Mouse (Mus musculus) kidney, postnatal 4 days (tissue): ENCODE measurements at regions not wholly inside any gene's neighbourhood (a gene's known extent, or its start where the extent isn't known, plus 50 kb on each side); places are given as distances from the start of the nearest gene placed in this dataset.
A peak's percentile ranks its signal among the peaks of the same experiment; 100 is the strongest.

Experiments
- DNase-seq, 2 experiments: peaks; one replicate each; pipeline ENCODE4 v3.0.0; 2021; ENCODE audit warnings: mixed read lengths in 2 of 2

DNA sequence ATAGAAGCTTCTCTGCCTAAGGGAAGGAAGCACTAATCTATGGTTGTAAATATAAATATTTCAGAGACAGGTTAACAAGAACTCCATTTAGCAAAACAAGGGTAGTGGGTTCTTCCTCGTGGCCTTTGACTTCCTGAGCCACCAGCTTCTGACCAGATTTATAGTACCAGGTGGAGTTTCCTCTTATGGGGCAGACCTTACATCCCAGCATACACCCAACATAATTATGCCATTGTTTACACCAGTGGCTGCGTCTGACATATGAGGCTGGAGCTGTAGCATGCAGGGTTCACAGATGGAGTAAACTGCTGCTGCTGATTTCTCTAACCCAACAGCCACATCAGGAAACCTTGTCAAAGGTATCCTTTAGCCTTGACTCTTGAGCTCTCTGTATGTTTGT, 75.5 kb downstream of the Trib2 start:
- DNase-seq = no peak

DNA sequence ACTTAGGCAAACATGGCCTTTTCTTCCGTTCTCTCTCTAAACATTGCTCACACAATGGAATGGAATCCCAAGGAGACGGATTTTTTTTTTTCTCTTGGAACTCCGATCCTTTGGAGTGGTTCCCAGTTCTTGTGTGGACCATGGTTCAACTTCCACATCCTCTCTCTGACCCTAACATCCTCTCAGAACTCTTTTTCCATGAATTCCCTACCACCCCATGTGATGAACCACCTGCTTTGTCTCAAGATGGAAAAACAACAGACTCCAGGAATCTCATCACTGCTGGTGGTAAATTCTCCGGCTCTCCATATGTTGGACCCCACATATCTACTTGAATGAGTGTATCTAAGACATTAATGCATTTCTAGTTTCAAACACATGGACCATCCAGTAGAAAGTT, 77.7 kb downstream of the Trib2 start:
- DNase-seq = no peak

DNA sequence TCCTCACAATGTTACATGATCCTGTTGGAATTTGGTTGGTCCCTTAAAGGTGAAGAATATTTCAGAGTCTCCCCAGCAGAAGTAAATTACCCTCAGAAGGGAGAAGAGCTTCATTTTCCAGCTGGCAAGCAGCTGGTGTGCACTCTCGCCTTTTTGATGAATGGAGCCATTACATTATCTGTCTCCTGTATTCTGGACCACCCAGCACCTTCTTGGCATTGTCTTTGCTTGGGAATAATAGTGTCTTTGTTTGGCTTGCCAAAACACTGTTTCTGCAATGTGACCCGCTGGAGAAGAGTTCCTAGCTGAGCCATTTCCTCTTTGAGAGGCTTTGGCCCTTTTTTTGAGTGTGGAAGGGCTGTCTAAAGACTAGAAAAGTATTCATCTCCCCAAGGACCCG, 85.5 kb downstream of the Trib2 start:
- DNase-seq = no peak

DNA sequence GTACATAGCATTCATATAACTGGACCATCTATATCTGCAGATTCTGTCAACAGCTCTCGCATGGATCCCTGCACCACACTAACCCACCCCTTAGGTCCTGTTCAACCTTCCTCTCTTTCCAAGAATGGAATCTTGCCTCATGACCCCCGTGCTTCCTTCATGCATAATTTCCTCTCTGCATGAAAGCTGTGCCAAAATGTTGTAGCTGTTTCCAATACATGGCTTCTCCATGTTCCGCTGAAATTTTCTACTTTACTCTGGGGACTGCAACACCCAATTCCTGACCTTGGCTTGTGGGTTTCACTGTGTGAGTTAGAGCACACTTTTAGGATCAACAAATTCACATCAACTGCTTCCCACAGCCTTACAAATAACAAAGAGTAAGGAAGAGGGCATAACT, 87.0 kb downstream of the Trib2 start:
- DNase-seq = no peak

DNA sequence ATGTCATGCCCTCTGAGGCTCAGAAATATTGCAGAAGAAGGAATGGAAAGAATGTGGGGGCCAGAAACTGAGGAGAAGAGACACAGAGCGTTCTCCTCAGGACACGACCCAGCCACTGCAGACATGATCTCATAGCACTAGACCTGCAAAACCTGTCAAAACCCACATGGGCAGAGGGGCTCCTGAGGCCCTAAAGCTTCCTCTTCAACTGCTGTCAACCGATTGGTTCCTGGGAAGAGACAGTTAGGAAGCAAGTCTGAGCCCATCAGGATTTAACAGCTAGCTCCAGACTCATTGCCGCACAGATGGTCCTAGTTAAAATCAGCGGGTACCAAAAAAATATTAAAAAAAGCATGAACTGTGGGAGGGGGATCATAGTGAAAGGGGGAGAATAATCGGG, 93.2 kb downstream of the Trib2 start:
- DNase-seq = no peak

DNA sequence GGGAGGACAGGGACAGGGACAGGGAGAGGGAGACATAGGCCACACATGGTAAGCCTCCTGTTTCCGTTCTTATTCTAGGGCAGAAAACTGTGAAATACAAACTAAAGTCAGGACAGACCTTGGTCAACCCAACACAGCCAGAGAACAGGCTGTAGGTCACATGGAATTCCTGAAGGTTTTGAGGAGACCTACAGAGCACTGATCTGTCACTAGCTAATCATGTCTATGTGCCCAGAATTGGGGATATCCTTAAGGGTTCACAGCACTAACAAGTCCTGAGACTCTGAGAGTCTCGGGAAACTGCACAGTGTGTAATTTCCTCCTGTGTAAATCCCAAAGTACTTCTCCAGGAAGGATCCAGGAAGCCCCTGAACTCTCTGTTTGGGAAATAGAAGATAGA, 94.6 kb downstream of the Trib2 start:
- DNase-seq = no peak

DNA sequence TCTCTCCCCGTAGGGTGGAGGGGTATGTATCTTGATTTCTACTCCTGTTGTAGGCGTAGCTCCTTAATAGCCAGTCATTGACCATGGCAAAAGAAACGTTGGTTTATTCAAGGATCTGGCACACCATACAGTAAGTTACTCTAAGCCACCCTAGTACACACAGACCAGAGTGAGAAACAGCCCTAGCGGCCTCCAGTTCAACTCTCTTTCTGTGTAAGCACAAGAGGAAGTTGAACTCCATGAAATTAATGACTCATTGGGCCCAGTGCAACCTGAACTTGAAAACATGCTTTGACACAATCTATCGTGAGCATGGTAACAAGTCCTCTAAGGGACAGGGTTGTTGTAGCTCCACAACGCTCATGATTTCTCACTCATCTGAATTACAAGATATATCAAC, 96.6 kb downstream of the Trib2 start:
- DNase-seq = no peak

DNA sequence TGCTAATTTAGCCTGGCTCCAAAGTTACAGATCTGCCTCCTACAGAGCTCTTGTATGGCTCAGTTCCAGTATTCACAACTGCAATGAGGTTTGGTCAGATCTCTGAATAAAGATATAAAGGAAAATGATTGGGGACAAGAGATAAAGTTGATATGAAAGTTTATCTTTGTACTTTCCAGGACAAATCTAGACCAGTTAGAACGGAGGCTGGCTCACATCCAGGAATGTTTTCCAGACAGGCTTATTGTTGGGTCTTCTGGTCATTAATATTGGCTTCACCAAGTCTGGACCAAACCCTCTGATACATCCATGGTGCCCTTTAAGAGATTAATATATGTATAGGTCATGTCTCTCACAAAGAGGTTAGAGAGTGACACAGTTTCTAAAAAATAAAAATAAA, 97.9 kb downstream of the Trib2 start:
- peak; percentile 53 to 57 for DNase-seq

DNA sequence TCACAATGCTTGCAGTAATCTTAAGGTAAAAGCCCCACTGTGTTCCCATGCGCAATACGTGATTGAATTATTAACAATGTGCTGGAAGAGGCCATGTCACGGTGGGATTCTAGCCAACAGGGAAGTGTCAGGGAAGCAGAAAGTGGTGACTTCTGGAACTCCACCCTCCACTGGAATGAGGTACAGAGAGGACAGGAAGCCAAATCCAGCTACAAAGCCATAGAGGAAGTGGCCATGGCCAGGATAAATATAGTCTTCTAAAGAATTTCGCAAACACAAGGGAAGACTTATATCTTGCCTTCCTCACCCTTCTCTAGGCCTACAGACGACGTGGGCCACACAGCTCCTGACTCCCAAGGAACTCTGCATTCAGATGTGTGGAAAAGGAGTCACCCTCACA, 98.7 kb downstream of the Trib2 start:
- peak; percentile 46 to 66 for DNase-seq

DNA sequence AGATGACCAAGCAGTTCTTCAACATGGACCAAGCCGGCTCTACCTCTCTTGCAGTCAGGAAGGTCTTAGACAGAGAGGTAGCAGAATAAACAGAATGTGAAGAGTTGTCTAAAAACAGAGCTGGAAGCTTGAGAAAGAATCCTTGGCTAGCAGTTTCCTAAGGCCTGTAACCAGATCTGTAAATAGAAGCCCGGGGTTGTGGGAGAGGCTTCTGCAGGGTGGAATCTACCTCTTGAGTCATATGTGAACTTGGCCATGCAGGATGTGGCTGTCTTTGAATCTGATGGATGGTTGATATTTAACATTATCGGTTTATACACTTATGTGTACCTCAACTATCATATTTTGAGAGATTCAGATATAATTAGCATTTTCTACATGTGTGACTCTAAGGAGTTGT, 99.4 kb downstream of the Trib2 start:
- no peak for DNase-seq

DNA sequence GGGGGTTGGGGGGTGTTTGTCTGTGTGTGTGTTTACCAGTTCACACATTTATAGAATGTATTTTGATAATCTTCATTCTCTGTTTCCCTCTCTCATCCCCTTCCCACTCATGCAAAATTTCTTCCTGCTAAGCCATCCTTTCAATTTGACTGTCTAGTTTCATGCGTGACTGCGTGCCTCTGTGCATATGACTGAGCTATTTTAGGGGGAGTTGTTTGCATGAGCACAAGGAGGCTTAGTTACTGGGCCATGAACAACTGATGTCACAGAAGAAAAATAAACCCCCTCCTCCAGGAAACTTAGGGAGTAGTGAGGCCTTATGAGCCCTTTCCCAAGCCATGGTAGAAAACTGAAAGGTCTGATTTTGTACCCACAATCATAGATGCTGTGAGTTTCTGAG, 103.1 kb downstream of the Trib2 start:
- no peak for DNase-seq

DNA sequence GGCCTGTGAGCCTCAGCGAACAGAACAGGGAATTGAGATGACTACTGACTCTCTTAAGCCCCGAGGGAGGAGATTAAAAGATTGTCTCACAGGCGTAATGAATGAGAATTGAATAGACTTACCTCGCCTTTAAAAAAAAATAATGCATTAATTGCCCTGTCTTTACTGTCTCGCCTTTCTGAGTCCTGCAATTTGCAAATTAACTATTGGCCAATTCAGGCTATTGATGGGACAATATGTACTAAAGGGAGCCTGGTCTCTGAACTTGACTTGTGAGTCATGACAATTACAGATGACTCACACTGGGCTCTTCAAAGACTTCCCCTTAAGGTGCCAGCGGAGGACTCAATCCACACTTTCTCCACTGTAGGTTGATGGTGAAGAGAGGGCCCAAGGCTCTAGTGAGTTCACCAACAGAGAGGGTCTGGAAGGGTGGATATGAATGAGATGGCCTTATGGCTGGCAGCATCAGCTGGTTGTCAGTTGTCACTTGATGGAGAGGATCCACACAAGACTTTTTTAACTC, 109.1 kb downstream of the Trib2 start:
- DNase-seq = no peak

DNA sequence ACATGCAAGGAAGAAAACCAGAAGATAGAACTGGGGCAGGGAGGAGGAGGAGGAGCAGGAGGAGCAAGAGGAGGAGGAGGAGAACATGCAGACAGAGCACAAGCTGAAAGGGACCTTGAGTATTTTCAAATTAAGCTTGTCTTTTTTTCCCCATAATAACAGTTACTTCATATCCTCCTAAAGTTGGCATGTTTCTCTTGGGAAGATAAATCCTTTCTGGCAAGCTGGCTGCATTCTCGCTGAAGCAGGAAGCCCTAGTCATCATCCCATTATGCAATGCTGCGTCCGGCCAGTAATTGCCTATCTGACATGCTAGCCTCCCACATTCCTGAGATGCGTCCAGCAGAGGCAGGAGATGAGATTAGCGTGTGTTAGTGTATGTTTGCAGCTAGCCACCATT, 112.3 kb downstream of the Trib2 start:
- DNase-seq = peak; percentile 74 to 85

DNA sequence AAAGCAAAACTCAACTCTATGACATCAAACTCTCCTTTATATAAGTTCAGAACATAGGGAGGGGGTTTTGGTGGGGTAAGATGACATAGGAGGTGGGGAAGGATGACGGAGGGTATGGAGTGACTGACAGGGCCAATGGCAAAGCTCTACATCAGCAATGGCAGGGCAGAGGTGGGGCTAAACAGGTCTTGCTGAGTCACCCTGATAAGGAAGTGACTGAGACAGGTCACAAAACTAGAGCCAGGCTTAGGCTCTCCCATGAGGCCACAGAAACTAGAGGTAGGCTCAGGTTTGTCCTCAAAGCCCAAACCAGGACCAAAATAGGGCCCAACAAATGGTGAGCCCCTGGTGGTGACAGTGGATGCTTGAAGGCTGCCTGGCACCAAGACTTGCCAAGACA, 114.6 kb downstream of the Trib2 start:
- no peak for DNase-seq

DNA sequence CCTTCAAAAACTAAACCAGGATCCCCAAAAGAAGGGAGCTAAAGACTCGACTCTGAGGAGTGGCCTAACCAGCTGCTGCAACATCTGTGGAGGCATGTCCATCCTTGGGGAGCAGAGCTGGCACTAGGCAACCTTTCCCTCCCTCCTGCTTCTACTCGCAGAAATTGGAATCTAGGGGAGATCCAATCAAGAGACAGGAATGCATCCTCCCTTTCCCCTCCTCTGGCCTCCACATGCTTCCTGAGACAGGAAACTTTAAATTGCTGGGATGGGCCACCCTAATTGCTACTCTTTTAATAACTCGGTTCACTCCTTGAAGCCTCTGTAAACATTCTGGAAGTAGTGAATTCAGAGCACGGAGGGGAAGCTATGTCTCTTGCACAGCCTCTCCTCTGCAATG, 117.9 kb downstream of the Trib2 start:
- peak in 1 of 2 experiments; percentile 55 for DNase-seq

DNA sequence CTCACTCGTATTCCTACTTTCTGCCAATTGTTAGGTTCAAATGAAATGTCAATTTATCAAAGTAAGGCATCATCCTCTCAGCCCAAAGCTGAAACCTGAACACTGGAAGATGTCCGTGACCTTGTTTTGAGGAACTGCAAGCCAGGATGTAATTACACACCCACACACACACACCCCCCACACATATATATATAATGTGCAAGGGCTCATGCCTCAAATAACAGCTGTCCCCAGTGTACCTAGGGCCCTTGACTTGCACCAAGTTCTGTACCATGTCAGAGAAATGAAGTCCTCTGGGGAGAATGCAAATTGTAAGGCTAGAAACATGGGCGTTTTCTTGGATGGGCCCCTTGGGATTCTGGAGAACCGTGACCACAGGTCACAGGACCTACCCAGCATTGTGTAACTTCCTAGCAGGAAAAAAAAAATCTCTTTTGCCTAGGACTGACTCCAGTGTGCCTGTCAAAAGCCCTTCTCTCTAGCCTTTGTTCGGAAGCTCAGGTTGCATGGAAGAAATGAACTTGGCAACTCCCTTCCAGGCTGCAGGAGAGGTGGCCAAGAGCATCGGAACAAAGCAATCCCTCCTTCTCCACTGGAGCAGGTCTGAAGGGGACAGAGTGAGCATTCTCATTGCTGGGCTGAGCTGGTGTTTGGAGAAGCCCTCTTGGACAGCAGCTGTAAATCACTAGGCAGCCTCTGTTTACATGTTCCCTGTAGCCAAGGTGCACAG, 118.5 kb downstream of the Trib2 start:
- peak; percentile 32 to 45 for DNase-seq

DNA sequence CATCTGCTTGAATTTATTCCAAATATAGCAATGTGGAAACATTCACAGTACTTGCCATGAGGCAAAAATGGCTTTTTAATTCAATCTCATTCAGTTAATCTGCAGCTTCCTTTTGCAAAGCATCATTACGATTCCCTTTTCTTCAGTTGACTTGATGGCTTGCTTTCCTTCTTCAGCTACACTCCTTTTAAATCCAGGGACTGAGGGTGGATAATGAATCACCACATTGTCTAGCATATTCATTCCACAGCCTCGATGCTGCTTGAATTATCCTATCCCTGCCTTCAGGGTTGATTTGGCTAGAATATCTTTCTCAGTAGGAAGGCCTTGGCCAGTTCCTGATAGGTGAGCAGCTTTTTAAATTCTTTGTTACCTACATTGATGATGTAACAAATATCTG, 128.4 kb downstream of the Trib2 start:
- no peak for DNase-seq

DNA sequence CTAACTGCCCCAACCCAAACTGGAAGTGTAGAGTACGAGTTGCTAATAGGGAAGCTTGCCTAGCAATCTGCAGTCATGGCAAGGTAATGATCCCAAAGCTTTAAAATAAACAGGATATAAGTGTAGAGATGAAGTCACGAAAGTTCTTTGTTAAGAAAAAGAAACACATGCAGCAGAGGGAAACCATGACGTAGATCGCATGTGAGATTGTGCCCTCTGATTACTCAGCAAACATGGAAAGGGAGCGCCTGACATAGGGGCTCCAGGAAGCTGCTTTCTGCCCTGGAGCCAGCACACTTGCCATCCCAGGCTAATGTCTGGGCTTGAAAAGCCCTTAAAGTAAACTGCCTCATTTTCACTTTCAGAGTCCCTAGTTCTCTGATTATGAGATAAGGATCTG, 132.4 kb downstream of the Trib2 start:
- no peak for DNase-seq

DNA sequence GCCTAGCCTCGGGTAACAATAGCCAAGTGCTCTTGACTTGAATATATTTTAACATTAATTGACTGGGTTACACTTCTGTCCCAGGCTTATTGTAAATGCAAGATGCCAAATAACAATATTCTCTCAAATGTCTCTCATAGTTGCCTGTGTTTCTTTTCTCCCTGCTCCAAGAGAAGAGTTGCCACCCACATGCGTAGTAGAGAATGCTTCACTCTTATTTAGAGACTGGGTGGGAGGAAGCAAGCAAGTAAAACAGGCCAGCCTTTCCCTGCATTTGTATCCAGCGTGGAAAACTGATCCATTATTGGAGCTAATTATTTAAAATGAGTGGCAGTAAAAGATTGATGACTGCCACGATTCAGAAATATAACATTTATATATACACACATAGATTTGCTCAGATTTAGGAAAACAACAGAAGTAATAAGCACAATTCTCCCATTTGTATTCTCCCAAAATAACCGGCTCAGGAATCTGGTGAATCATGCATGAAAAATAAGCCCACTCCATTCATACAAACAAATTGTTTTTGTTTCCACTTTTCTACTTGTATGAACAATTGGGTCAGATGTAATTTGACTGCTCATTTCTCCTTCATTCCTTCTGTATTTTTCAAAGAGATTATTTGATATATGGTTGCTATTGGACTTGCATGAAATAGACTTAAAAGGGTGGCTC, 134.9 kb downstream of the Trib2 start:
- DNase-seq = no peak

DNA sequence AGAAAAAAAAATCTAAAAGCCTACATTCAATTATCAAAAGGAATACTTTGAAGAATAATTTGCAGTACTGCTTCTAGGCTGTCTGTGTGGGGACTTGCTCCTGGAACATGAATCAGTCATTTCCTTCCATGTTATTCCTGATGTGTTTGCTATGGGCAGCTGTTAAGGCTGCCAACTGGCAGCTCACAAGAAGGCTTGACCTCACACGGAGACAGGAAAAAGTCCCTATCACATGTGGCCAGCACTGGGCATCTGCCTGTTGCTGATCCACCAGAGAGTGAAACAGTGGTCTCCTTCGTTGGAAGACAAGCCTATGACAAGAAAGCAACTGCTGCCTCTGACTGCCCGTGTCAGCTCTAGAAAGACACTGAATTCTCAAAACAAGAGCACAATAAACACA, 140.6 kb downstream of the Trib2 start:
- DNase-seq = no peak

DNA sequence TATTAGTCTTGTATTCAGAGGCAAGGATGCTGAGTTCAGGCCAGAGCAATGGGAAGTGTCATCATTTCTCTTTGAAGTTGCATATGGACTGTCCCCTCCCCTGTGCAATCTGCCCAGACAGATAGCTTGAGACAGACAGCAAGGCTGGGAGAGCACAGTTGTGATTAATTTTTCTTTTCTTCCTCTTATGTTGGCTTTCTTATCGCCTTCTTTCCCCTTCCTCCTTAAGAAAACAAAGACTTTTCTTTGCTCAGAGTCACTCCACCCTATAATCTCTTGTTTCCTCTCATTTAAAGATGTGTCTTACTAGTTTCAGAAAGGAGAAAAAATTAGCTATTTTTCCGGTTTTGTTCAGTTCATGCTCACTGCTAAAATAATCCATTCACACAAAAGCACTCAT, 157.0 kb downstream of the Trib2 start:
- no peak for DNase-seq

DNA sequence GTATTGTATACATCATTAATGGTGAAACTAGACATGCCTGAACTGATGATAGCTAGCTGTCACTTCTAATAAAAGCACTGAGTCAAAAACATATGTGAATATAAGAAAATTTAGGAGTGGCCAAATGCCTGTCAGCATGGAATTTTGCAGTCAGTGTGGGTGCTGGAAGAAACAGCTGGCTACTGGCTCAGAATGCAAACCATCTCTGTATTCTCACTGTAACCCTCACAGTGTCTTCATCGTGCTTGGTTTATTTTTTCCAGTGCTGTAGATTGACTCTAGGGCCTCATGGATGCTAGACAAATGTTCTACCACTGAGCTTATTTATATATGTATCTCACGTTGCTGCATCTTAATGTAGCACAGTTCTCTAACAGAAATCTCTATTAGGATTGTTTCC, 157.4 kb downstream of the Trib2 start:
- no peak for DNase-seq

DNA sequence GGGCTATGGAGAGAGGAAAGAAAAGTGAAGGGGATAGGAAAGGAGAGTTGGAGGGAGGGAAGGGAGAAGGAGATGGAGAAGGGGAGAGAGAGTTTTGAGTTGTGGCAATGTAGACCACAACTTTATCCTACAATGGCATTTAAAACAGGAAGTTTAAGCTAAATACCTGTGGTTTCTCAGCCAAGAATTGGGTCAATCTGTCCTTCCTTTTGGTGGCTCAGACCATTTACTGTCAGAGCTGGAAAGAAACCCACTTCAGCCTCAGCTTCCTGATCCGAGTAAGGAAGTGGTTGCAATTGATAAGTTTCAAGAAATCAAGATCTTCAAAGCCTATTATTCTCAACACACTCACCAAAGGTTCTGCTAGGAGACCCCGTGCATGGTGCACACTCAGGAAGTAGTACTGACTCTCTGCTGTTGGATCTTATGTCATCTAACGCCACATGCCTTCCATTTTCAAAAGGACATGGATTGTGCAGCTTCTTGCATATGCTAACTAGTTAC, 158.9 kb downstream of the Trib2 start:
- no peak for DNase-seq

DNA sequence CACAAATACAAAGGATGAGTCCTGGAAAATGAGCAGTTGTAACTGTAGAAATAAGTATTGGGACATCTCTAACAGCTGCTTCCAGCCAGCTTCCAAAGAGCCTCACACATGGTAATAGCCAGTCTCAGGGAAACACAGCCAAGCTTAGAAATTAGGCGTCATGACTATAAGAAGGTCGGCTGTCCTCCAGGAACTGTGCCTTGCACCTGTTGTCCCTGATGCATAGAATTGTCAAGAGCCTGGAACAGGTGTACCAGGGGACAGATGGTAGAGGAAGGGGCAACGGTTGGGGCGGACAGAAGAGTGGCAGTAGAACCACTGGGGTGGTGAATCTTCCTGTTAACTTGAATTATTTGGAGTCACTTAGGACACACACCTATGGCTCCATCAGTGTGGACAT, 162.1 kb downstream of the Trib2 start:
- DNase-seq = no peak
